Mouse (Mus musculus): Measurements from ENCODE around the gene Srsf11.
A peak's percentile ranks its signal among the peaks of the same experiment; 100 is the strongest.

Gene Srsf11

GRCm38 (mm10) chr3:158036329-158036988 is at the start of gene Srsf11, which contains the start of gene Lrrc40:
Gene Srsf11 (minus strand): TSS chr3:158036639.
Gene Lrrc40 (plus strand): TSS chr3:158036662.
- peak; percentile 93 to 95 for DNase-seq

GRCm38 (mm10) chr3:158077828-158078227 is 41.4 kb upstream of the Srsf11 start:
- no peak for DNase-seq

- no peak for DNase-seq
These were observed 40.9 kb upstream of the Srsf11 start for GRCm38 (mm10) chr3:158077380-158077772.

GRCm38 (mm10) chr3:158076685-158077379 is 40.4 kb upstream of the Srsf11 start:
- no peak for DNase-seq

GRCm38 (mm10) chr3:158075004-158075403 is 38.6 kb upstream of the Srsf11 start:
- DNase-seq, result no peak

- DNase-seq, result no peak
These were observed 32.3 kb upstream of the Srsf11 start for GRCm38 (mm10) chr3:158068613-158069263.

- no peak for DNase-seq
These were observed 31.5 kb upstream of the Srsf11 start for GRCm38 (mm10) chr3:158067916-158068315.

GRCm38 (mm10) chr3:158065256-158065655 is 28.8 kb upstream of the Srsf11 start:
- DNase-seq, result no peak

- DNase-seq, result no peak
These were observed 25.5 kb upstream of the Srsf11 start for GRCm38 (mm10) chr3:158061811-158062523.

- no peak for DNase-seq
These were observed 24.3 kb upstream of the Srsf11 start for GRCm38 (mm10) chr3:158060621-158061291.

- DNase-seq, result no peak
These were observed 13.1 kb upstream of the Srsf11 start for GRCm38 (mm10) chr3:158049508-158049907.

- DNase-seq, result peak in 1 of 2 experiments; percentile 9
These were observed 4.3 kb upstream of the Srsf11 start for GRCm38 (mm10) chr3:158040755-158041154.

- no peak for DNase-seq
These were observed 1.7 kb upstream of the Srsf11 start for GRCm38 (mm10) chr3:158038106-158038505.

- DNase-seq, result peak; percentile 16 to 23
These were observed 573 bp downstream of the Srsf11 start for GRCm38 (mm10) chr3:158035866-158036265.

- no peak for DNase-seq
These were observed 4.3 kb downstream of the Srsf11 start for GRCm38 (mm10) chr3:158032106-158032505.

- peak; percentile 80 to 86 for DNase-seq
These were observed 5.0 kb downstream of the Srsf11 start for GRCm38 (mm10) chr3:158031371-158031925.

- no peak for DNase-seq
These were observed 26.6 kb downstream of the Srsf11 start for GRCm38 (mm10) chr3:158009762-158010320.

- DNase-seq, result no peak
These were observed 27.8 kb downstream of the Srsf11 start for GRCm38 (mm10) chr3:158008647-158009046.

GRCm38 (mm10) chr3:157998742-157999369 is 37.6 kb downstream of the Srsf11 start:
- no peak for DNase-seq

GRCm38 (mm10) chr3:157995726-157996125 is 40.7 kb downstream of the Srsf11 start:
- peak; percentile 19 to 56 for DNase-seq

GRCm38 (mm10) chr3:157993322-157993721 is 43.1 kb downstream of the Srsf11 start:
- DNase-seq, result peak; percentile 81 to 91

Measured in kidney, adult 8-10 months (tissue).